Mouse (Mus musculus) liver, adult 2 months (tissue): ENCODE measurements around the gene Slitrk3. TPM values are rescaled to one million over a fixed set of nuclear protein-coding genes. Genes with fewer than 3 reads are reported as not detected.

Experiments used
- DNase-seq: peaks from one replicate; pipeline ENCODE4 v3.0.0-alpha.2; 2011; ENCODE audit warnings: low read depth, low spot score; ENCODE audit errors: extremely low read depth
- H3K27ac ChIP-seq: fragments of 200-500 bp; replicated peaks from 2 replicates; pipeline ENCODE4 v1.5.1; 2012; ENCODE audit warnings: low read depth, mild to moderate bottlenecking, control low read depth, inconsistent platforms, low read length; ENCODE audit not compliant: insufficient read depth
- H3K27me3 ChIP-seq: fragments of 200-500 bp; 2 replicates; pipeline ENCODE4 v1.6.1; 2012; ENCODE audit warnings: mild to moderate bottlenecking, moderate library complexity, low read length, inconsistent platforms; ENCODE audit not compliant: control insufficient read depth, insufficient read depth
- H3K36me3 ChIP-seq: fragments of 200-500 bp; 2 replicates; pipeline ENCODE4 v1.6.1; 2012; ENCODE audit warnings: low read length, inconsistent platforms; ENCODE audit not compliant: control insufficient read depth, insufficient read depth
- H3K4me1 ChIP-seq: fragments of 200-500 bp; 2 replicates; pipeline ENCODE4 v1.6.1; 2011; ENCODE audit warnings: low read length; ENCODE audit not compliant: control insufficient read depth, insufficient read depth
- H3K4me3 ChIP-seq: fragments of 200-500 bp; 2 replicates; pipeline ENCODE4 v1.5.1; 2011; ENCODE audit warnings: low read depth, mild to moderate bottlenecking, control low read depth, low read length, moderate library complexity; ENCODE audit not compliant: insufficient read depth
- H3K79me2 ChIP-seq: fragments of 200-500 bp; 2 replicates; pipeline ENCODE4 v1.6.1; 2012; ENCODE audit warnings: inconsistent platforms, mild to moderate bottlenecking, low read length, moderate library complexity; ENCODE audit not compliant: control insufficient read depth, insufficient read depth
- H3K9ac ChIP-seq: fragments of 200-500 bp; 2 replicates; pipeline ENCODE4 v1.6.1; 2012; ENCODE audit warnings: low read depth, mild to moderate bottlenecking, control low read depth, inconsistent platforms, low read length
- CTCF ChIP-seq: fragments of 200-500 bp; IDR thresholded peaks from 2 replicates; pipeline ENCODE4 v1.5.1; 2011; ENCODE audit warnings: low read depth, low read length, control low read depth
- POLR2A ChIP-seq: fragments of 200-500 bp; IDR thresholded peaks from 2 replicates; pipeline ENCODE4 v1.6.1; 2011; ENCODE audit warnings: low read length, control low read depth; ENCODE audit not compliant: insufficient read depth; ENCODE audit errors: extremely low read depth
- WGBS: fragments of 180-500 bp; shearing (Covaris S2); methylation state at CpG from one replicate; pipeline ENCODE4 v1.1.7; 2018; 5-methylcytosine and 5-hydroxymethylcytosine counted together
- polyA plus RNA-seq: library from polyadenylated mRNA; depleted of rRNA; stranded (reverse); fragments of >200 nt; gene quantifications from 2 replicates; pipeline ENCODE4 v1.2.3, GENCODE M21; 2012; rRNA removed
- total RNA-seq: library from RNA; depleted of rRNA; stranded (reverse); fragments of >200 nt; gene quantifications from 2 replicates; pipeline ENCODE4 v1.2.3, GENCODE M21; 2014; rRNA removed

The Slitrk3 gene
- total and polyA plus RNA-seq, 2 experiments = not detected

GRCm38 (mm10) chr3:73042256-73042655, 15.3 kb downstream of the Slitrk3 start:
- Histone ChIP-seq H3K4me3 (no peak overlapping the region), H3K4me1 (no peaks in the 10 kb centered on the region), H3K27ac (no peak overlapping the region), H3K79me2 (no peaks in the 10 kb centered on the region), H3K9ac (no peak overlapping the region), H3K36me3 (no peaks in the 10 kb centered on the region), H3K27me3 (no peaks in the 10 kb centered on the region)
- no peak for DNase-seq
- TF ChIP-seq POLR2A (no peak), CTCF (no peak)

GRCm38 (mm10) chr3:73006045-73006444, 51.6 kb downstream of the Slitrk3 start:
- Histone ChIP-seq H3K36me3 (no peaks in the 10 kb centered on the region), H3K4me1 (no peaks in the 10 kb centered on the region), H3K79me2 (no peaks in the 10 kb centered on the region), H3K4me3 (no peak overlapping the region), H3K27me3 (no peaks in the 10 kb centered on the region), H3K27ac (no peak overlapping the region), H3K9ac (no peak overlapping the region)
- DNase-seq = no peak
- TF ChIP-seq CTCF = no peak
- no peak for TF ChIP-seq POLR2A
- WGBS = 28% methylated on average over 6 of the region's 6 CpGs

GRCm38 (mm10) chr3:73002933-73003696, 54.5 kb downstream of the Slitrk3 start:
- no peaks in the 10 kb centered on the region for H3K79me2 ChIP-seq
- TF ChIP-seq POLR2A = no peak
- WGBS = 89% methylated on average over 4 of the region's 4 CpGs
- H3K27ac ChIP-seq = no peak overlapping the region
- DNase-seq = no peak
- no peaks in the 10 kb centered on the region for H3K36me3 ChIP-seq
- H3K4me1 ChIP-seq = no peaks in the 10 kb centered on the region
- H3K9ac ChIP-seq = no peak overlapping the region
- H3K4me3 ChIP-seq = no peak overlapping the region
- no peaks in the 10 kb centered on the region for H3K27me3 ChIP-seq

GRCm38 (mm10) chr3:72997517-72997916, 60.1 kb downstream of the Slitrk3 start:
- TF ChIP-seq CTCF (no peak), POLR2A (no peak)
- no peaks in the 10 kb centered on the region for H3K79me2 ChIP-seq
- no peaks in the 10 kb centered on the region for H3K36me3 ChIP-seq
- H3K27me3 ChIP-seq = no peaks in the 10 kb centered on the region
- H3K9ac ChIP-seq = no peak overlapping the region
- H3K27ac ChIP-seq = no peak overlapping the region
- WGBS = 70% methylated on average over 4 of the region's 4 CpGs
- no peak for DNase-seq
- H3K4me3 ChIP-seq = no peak overlapping the region
- H3K4me1 ChIP-seq = no peaks in the 10 kb centered on the region

Other genes with a start within 250 kb of the Slitrk3 start
- gene Sis, start 89.9 kb downstream of the Slitrk3 start, total RNA-seq = not detected in 2 replicates
- not detected in 2 replicates for gene Sis, start 89.9 kb downstream of the Slitrk3 start, polyA plus RNA-seq